Mouse (Mus musculus): ENCODE results near the gene Lats1.
"Not testable (repeated sequence)": the region's sequence is repeated elsewhere in the genome, so short reads cannot be mapped to it uniquely, and the experiment has no call there.

Gene Lats1

DNA sequence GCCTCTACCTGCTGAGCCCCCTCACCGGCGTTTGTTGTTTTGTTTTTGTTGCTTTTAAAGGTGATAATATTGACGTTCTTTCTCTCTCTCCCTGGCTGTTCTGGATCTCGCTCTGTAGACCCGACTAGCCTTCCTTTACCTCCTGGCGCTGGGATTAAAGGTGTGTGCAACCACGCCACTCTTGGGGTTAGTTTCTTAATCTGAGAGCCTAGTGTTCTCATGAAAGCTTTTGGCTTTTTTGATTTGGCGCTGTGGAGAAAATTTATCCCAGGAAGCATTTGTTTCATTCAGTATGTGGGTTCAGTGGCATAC lies 45.4 kb downstream of the Lats1 start:
- DNase-seq (ENCODE audit: low spot score in 2 of 2), result no peak

DNA sequence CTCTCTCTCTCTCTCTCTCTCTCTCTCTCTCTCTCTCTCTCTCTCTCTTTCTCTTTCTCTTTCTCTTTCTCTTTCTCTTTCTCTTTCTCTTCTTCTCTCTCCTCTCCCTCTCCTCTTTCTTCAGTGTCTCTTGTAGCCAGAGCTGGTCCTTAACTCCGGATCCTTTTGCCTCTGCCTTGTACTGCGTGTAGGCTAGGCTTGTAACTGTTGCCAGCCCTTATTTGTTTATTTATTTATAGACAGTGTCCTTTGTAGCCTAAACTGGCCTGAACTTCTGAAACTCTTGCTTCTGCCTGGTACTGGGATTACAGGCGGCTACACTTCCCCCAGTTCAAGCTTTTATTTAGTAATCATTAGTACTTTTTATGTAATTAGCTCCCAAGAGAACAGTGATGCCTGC lies 46.0 kb downstream of the Lats1 start:
- DNase-seq (ENCODE audit: low spot score in 2 of 2), result no peak

DNA sequence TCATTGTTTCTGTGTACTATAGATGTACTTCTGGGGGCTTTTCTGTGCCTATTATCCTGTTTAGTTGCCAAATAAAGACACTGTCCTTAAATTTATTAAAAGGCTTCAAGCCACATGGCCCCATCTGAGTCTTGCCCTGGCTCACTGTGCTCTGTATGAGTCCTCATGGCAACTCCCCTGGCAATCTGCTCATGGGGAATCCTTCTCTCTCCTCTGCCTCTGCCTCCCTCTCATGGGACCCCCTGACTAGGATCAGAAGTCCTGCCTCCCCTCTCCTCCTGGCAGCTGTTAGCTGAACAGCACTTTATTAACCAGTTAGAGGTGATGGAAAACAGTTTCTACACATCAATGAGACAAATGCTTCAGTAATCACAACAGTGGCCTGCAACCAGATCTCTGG lies 50.6 kb downstream of the Lats1 start:
- no peak for DNase-seq (ENCODE audit: low spot score in 2 of 2)

DNA sequence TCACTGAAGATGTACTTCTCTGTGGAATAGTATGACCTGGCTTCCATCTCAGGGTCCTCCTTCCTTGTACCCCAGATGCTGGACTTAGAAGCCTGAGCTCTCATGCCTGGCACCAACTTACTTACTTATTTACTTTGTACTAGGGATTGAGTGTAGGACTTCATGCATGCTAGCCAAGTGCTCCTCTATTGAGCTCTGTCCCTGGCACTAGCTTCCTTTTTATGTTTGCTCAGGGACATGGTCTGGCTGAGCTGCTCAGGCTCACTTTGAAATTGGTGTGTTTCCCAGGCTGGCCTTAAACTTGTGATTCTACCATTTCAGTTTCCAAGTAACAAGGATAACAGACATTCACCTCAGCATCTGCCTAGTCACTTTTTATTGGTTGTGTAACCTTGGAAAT lies 56.1 kb downstream of the Lats1 start:
- no peak for DNase-seq (ENCODE audit: low spot score in 2 of 2)

DNA sequence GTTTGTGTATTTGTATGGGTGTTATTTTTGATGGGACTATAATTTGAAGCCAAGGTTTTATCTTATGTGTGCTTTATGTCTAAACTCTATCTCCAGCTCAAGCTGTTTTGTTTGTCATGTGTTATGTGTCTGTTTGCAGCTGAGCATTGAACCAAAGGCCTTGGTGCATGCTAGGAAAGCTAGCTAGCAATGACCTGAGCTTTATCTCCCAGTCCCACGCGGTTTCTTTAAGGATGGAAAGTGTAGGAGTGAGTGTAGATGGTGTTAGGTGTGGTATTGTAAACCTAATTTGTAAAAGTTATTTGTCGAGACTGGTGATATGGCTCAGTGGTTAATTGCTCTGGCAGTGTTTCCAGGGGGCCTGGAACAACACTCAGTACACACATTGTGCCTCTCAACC lies 56.9 kb downstream of the Lats1 start:
- DNase-seq (ENCODE audit: low spot score in 2 of 2), result no peak

DNA sequence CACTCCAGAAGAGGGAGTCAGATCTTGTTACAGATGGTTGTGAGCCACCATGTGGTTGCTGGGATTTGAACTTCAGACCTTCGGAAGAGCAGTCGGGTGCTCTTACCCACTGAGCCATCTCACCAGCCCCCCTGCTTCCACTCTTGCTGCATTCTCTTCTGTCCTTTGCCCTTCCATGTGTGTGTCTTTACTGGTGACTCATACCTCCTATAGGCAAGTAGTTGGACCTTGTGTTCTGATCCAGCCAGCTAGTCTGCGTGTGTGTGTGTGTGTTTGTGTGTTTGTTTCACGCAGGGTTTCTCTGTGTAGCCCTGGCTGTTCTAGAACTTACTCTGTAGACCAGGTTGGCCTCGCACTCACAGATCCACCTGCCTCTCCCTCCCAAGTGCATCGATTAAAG lies 64.5 kb downstream of the Lats1 start:
- not testable (repeated sequence) for DNase-seq (ENCODE audit: low spot score in 2 of 2)

DNA sequence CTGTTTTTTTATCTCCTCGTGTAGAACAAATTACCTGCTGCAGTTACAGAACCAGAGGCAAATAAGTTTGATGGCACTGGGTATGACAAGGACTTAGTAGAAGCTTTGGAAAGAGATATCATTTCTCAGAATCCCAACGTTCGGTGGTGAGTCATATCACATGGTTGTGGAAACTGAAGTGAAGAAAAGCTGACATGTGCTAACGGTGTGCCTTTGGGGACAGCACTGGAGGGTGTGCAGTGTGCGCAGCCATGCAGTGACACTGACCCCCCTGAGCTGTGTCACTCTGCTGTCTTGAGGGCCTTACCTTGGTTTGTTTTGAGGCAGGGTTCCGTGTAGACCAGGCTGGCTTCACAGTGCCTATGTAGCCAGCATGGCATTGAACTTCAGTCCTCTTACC lies 67.7 kb downstream of the Lats1 start:
- DNase-seq (ENCODE audit: low spot score in 2 of 2), result no peak

DNA sequence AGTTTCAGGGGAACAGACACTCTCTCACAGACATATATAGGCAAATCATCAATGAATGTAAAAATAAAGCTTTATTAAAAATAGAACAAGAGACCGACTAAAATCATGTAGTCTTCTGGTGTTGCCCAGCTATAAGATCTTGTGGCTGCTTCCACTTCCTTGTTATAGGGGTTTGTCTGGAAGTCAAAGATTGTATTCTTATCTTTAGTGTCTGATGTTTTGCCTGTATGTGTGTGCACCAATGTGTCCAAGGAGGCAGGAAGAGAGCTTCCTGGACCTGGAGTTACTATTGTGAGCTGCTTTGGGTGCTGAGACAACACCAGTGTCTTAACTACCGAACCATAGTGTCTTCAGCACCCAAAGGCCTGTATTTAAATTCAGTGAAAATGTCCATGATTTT lies 76.5 kb downstream of the Lats1 start:
- DNase-seq (ENCODE audit: low spot score in 2 of 2), result no peak
